Mouse (Mus musculus) myocyte (in vitro differentiated cells): Measurements from ENCODE around the gene B3galt5.

ENCODE experiments used
- POLR2A ChIP-seq: IDR thresholded peaks from one replicate; pipeline ENCODE4 v1.6.1; 2011; ENCODE audit warnings: low read depth, mild to moderate bottlenecking, control low read depth, moderate library complexity; ENCODE audit not compliant: insufficient read length
- POLR2AphosphoS2 ChIP-seq: IDR thresholded peaks from one replicate; pipeline ENCODE4 v1.6.1; 2011; ENCODE audit warnings: low read depth, control low read depth; ENCODE audit not compliant: insufficient read length

DNA sequence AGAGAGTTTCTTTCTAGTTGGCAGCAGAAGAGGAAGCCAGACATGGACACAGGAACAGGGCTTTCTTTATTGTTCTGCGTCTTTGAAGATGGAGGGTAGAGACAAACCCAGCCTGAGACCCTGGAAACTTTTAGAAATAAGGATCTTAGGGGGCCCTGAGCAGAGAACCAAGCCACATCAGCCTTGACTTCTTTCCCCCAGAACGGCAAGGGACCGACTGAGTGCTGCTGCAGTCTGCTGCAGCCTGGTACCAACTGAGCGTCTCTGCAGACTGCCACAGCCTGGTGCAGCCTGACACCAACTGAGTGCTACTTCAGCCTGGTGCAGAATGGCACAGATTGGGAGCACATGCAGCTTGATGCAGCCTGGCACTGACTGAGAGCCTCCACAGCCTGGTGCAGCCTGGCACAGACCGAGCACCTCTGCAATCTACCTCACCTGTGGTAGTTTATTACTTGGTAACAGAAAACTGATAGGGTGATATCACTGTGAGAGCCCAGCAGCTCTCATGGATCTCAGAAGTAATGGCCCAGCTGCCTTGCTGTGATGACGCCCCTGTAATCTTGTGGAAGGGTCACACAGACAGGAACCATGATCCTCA, 117.8 kb downstream of the B3galt5 start:
- TF ChIP-seq POLR2AphosphoS2 (no peak), POLR2A (no peak)
